Mouse (Mus musculus) gastrocnemius, postnatal 25 days (tissue): Measurements from ENCODE around the gene Acox1. TPM values are rescaled to one million over a fixed set of nuclear protein-coding genes. Genes with fewer than 3 reads are reported as not detected.

Experiments
- DNase-seq: peaks from one replicate; pipeline ENCODE4 v3.0.0; 2022
- total RNA-seq, 2 experiments: library from RNA; stranded (reverse); gene quantifications; 1 replicate in 1 of 2; 2 replicates in 1 of 2; pipeline ENCODE4 v1.2.3; 2021

Gene Acox1
- total RNA-seq, 2 experiments from 2014 or later: 56.1 to 73.6 TPM

DNA sequence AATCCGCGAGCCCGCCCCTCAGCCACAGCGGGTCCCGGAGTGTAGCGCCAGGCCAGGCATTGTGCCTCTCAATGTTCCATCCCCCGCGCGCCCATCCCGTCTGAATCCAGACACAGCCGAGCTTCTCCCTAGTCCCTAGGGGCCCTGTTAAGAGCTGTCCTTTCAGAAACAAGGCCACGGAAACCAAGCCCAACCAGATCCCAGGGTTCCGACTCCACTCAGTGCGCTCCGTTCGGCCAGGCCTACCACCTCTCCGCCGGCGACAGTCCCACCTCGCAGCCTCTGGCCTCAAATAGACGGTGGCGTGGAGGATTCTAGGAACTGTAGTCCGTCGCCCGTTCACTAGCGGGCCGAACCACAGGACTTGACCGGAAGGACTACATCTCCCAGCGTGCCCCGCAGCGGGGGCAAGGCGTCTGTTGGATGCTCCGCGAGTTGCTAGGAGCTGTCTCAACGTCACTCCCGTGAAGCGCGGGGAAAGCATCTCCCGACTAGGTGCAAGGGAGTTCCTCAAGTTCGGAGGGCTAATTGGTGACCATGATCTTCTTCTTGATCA is 30.9 kb downstream of the Acox1 start, which contains the start of gene Fbf1:
Gene Fbf1, minus strand, starts transcription at position 283 of the 556 bp plus-strand sequence.
- peak; percentile 95 for DNase-seq

DNA sequence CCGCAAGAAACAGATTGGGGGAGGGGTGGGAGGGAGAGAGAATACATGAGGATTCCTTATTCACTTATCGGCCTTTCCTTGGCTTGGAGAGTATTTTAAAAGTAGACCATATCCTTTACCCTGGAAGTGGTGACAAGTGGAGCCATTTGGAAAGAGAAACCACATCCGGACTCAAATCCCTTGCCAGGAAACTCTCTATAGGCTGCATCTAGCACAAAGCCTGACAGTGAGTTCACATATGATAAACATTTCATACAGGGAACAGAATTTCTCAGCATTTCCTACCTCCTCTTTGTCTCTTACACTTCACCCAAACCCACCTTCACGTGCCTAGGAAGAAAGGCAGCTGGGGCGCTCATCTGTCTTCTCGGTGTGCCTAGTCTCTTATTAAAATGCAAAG is 31.6 kb downstream of the Acox1 start:
- no peak for DNase-seq

- DNase-seq: no peak
Measured at GRCm38 (mm10) chr11:116163002-116163401, 35.8 kb downstream of the Acox1 start.

DNA sequence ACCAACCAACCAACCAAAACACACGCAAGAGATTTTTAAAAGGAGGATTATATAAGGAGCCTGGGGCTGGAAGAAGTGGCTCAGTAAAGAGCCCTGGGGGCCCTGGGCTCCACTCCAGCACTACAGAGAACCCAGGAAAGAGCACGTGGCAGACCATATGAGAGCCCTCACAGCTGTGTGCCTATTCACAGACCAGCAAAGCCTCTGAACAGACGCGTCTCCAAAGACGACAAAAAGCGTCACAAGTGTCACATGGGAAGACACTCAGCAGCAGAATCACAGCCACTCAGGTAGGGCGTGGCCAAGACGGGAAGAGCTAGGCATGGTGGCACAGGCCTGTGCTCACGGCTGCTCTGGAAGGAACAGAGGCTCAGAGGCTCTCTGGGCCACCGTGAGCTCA is 36.7 kb downstream of the Acox1 start:
- DNase-seq: no peak

- DNase-seq: no peak
Measured at GRCm38 (mm10) chr11:116161312-116161711, 37.5 kb downstream of the Acox1 start.

DNA sequence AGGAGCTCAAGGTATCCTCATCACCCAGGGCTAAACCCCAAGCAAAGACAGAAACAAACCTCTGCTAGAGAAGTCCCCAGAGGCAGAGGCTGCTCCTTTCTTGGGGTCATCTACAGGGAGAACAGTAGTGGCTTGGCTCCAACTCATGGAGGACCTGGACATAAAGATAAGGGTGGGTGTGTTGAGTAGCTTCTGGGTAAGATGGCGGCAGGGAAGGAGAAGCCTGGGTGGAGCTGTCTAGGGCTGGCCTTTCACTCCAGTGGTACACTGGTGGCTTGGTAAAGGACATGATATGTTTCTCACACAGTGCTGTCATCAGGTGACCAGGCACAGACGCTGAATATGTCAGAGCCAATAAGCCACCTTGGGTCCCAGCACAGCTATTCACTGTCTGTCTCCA is 47.9 kb downstream of the Acox1 start:
- no peak for DNase-seq

GRCm38 (mm10) chr11:116149341-116149740 is 49.5 kb downstream of the Acox1 start:
- no peak for DNase-seq

- DNase-seq: no peak
Measured at GRCm38 (mm10) chr11:116148761-116149221, 50.1 kb downstream of the Acox1 start.

- DNase-seq: no peak
Measured at GRCm38 (mm10) chr11:116146294-116146985, 52.4 kb downstream of the Acox1 start.

DNA sequence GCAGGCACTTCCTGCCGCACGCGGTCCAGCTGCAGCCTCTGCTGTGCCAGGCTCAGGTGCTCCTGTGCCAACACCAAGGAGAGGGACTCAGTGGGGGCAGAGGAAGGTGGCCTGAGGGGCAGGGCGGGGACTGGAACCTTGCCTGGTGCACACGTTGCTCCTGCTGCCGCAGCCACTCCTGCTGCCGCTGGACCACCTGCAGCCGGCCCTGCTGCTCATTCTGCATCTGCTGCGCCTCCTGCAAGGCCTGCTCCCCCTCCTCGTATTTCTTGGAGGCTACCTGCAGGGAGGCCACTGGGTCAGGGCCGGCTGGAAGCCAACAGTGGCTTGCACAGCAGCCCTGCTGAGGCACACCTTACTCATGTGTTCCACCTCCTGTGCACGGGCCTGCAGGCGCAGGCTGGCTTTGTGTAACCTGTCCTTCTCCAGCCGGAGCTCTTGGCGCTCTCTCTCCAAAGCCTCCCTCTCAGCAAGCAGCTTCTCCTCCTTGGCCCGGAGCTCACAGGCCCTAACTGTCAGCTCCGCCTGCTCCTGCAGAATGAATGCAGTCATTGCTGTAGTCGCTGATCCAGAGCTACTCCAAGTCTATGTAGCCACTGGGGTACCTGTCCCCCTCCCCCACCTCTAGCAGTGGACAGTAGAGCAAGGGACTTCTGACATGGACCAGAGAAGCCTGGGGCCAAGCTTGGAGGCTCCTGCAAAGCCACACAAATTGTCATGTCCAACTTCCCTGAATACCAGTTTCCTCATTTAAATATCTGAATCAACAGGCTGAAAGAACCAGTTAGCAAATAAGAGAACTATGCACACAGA is 53.2 kb downstream of the Acox1 start:
- DNase-seq: no peak

GRCm38 (mm10) chr11:116143468-116143867 is 55.4 kb downstream of the Acox1 start:
- no peak for DNase-seq

GRCm38 (mm10) chr11:116142211-116142991 is 56.4 kb downstream of the Acox1 start:
- DNase-seq: no peak

- peak; percentile 92 for DNase-seq
Measured at GRCm38 (mm10) chr11:116138468-116139138, 60.2 kb downstream of the Acox1 start, which contains the start of gene Mrpl38. Gene Mrpl38 (minus strand): TSS chr11:116138868.

- DNase-seq: no peak
Measured at GRCm38 (mm10) chr11:116138096-116138467, 60.8 kb downstream of the Acox1 start.

DNA sequence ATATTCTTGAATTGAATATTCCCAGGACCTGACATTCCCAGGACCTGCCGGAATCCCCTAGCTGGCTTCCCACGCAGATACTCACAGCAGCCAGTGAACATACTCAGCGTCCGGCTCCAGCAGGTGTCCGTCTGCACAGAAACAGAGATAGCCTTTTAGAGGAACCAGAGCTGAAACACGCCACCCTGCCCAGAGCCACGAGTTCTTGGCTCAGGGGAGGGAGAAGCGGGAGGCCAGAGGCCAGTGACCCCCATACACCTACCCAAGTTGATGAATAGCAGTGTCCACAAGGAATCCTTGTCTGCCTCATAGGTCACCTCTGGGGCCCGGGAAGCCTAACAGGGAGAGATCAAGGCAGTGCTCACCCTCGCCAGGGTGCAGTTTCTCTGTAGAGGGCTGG is 64.7 kb downstream of the Acox1 start:
- DNase-seq: no peak

- DNase-seq: no peak
Measured at GRCm38 (mm10) chr11:116133497-116133896, 65.3 kb downstream of the Acox1 start.

DNA sequence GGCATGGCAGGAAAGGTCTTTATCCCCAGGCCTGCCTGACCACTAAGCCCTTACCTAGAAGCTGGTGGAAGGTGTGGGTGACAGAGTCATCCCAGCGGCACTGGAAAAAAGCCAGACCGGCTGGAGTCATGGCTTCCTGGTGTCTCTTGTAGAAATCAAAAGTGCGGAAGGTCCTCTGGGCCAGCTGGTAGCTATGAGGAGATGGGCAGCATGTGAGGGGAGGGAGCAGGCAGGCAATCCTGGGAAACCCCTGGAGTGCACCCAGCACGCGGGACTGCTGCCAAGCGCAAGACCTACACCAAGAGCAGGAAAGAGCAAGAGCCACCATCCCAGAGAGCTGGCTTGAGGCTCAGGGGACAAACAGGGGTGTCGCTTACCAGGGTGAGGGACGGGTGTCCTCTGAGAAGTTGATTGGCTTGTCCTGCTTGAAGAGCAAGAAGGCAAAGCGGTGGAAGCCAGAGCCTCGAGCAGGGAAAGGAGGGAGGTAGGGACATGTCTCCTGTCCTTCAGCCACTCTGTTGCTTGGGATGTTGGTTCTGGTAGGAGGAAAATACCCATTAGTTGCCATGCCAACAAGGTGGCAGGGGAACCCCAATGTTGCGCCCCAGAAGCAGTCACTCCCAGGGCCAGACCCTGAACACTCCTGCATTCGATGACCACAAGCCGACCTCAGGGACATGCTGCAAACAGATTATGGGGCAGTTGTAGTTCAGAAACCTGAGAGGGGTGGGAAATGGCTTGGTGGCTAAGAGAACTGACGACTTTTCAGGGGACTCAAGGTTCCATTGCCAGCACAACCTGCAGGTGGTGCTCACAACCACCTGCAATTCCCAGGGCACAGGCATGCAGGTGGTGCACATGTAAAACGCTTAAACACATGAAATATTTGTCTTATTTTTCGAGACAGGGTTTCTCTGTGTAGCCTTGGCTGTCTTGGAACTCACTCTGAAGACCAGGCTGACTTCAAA is 66.2 kb downstream of the Acox1 start:
- DNase-seq: no peak

DNA sequence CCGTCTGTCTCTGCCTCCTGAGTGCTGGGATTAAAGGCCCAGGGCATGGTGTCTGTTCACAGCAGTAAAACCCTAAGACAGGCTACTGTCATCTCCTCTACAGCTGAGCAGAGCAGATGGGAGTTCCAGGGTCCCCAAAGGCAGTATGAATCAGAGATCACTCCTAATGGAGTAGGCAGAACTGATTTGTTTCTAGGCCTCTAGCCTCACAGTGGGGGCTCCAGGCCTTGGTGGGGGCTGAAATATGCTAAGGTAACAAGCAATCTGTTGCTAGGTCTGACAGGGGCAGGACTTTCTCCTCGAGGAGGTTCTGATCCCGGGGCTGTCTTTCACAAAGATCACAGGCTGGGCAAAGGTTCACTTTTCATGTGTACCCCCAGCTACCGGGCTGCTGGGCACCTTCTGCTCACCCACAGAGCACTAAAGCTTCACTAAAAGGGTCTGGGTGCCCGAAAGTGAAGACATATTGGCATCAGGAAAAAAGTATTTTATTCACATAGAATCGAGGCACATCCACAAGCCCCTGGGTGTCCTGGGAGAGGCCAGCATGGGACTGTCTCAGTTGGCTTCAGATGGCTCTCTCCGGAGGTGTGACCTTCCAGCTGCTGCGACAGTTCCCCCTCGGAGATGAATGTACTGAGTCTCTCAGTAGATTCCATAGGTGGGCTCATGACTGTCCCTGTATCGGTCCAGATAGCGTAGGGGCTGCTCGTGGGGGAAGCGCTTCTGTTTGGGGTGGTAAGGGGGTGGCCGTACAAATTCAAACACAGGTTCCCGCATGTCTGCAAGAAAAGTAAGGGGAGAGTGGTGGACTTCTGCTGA is 67.3 kb downstream of the Acox1 start:
- DNase-seq: no peak

DNA sequence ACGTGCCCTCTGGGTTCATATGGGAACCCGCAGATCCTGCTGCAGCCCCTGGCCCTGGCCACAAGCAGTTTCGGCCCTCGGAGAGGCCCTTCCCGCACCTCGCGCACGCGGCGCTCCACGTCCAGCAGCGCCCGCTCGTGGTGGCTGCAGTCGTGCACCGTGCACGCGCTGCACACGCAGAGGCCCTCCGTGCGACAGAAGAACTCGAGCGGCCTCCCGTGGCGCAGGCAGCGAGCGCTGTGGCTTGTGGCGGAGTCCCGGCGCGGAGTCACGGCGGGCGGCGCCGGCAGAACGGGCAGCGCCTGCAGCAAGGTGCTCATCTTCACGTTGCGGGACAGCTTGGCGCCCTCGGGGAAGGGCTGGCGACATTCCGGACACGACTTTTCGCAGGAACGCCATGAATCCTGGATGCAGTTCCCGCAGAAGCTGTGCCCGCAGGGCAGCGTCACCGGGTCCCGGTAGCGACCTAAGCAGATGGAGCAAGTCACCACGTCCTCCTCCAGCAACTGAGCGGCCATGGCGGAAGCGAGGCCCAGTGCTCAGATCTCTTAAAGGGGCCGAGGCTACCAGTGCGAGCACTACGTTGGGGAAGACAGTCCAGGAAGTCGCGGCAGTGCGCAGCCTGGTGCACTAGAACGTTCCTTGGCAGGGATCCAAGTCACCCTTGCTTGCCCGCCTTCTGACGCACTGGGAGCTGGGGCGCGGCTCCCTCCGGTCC is 68.2 kb downstream of the Acox1 start, which contains the start of gene Trim65:
Gene Trim65, minus strand, starts transcription at position 641 of the 718 bp plus-strand sequence.
- DNase-seq: peak; percentile 88
